Mouse (Mus musculus): ENCODE measurements around the gene Lrp3. TPM values are rescaled to one million over a fixed set of nuclear protein-coding genes. Genes with fewer than 3 reads are reported as not detected.

The Lrp3 gene
- polyA plus RNA-seq, 1 experiment from 2014 or later, result 7.7 TPM

GRCm38 (mm10) chr7:35230333-35230732 lies 15.0 kb upstream of the Lrp3 start:
- no peak overlapping the region for H3K4me2 ChIP-seq
- H3K9ac ChIP-seq, result no peak overlapping the region
- H3K27ac ChIP-seq, result no peak overlapping the region
- no peaks in the 10 kb centered on the region for H3K36me3 ChIP-seq
- no peak for ATAC-seq (ENCODE audit: borderline replicate concordance, extremely low read depth, low FRiP score, low TSS enrichment)
- 72% methylated on average over 3 of the region's 3 CpGs for WGBS
- H3K27me3 ChIP-seq, result no peaks in the 10 kb centered on the region
- no peaks in the 10 kb centered on the region for H3K4me1 ChIP-seq
- H3K4me3 ChIP-seq, result no peak overlapping the region
- no peaks in the 10 kb centered on the region for H3K9me3 ChIP-seq

GRCm38 (mm10) chr7:35220694-35221365 lies 5.5 kb upstream of the Lrp3 start:
- no peaks in the 10 kb centered on the region for H3K9me3 ChIP-seq
- WGBS, result 68% methylated on average over 9 of the region's 9 CpGs
- no peak for ATAC-seq (ENCODE audit: borderline replicate concordance, extremely low read depth, low FRiP score, low TSS enrichment)

GRCm38 (mm10) chr7:35215731-35216130 lies 433 bp upstream of the Lrp3 start:
- Histone ChIP-seq H3K27ac (no peak overlapping the region), H3K9ac (0 out of 2 replicates have a peak overlapping the region, but pooled peaks have one; percentile 4), H3K27me3 (peaks cover 8% of the 10 kb centered on the region; the same call in 1 of the 2 replicates), H3K4me1 (peaks cover 16% of the 10 kb centered on the region), H3K4me2 (peak overlapping the region; percentile 88), H3K4me3 (peak overlapping the region; percentile 62), H3K9me3 (no peaks in the 10 kb centered on the region), H3K36me3 (no peaks in the 10 kb centered on the region)
- no peak for ATAC-seq (ENCODE audit: borderline replicate concordance, extremely low read depth, low FRiP score, low TSS enrichment)
- WGBS, result 47% methylated on average over 5 of the region's 5 CpGs

More at GRCm38 (mm10) chr7:35220694-35221365, 5.5 kb upstream of the Lrp3 start:
- Histone ChIP-seq H3K4me2 (no peak overlapping the region), H3K4me1 (no peaks in the 10 kb centered on the region), H3K36me3 (no peaks in the 10 kb centered on the region), H3K27me3 (peaks cover 2% of the 10 kb centered on the region; the same call in 1 of the 2 replicates), H3K9ac (no peak overlapping the region), H3K4me3 (no peak overlapping the region), H3K27ac (no peak overlapping the region)

- 0% methylated on average over 35 of the region's 79 CpGs for WGBS
- peak overlapping the region; percentile 61 for H3K9ac ChIP-seq
- H3K4me1 ChIP-seq, result peaks cover 16% of the 10 kb centered on the region
- H3K4me2 ChIP-seq, result peak overlapping the region; percentile 88
- peaks cover 8% of the 10 kb centered on the region; the same call in 1 of the 2 replicates for H3K27me3 ChIP-seq
- peak; percentile 47; the same call in 1 of the 2 replicates for ATAC-seq (ENCODE audit: borderline replicate concordance, extremely low read depth, low FRiP score, low TSS enrichment)
- no peaks in the 10 kb centered on the region for H3K9me3 ChIP-seq
- H3K27ac ChIP-seq, result peak overlapping the region; percentile 44; the same call in 1 of the 2 replicates
- H3K4me3 ChIP-seq, result peak overlapping the region; percentile 62
- H3K36me3 ChIP-seq, result no peaks in the 10 kb centered on the region
Measured at GRCm38 (mm10) chr7:35214442-35215222, 666 bp downstream of the Lrp3 start.

GRCm38 (mm10) chr7:35211791-35212190 lies 3.5 kb downstream of the Lrp3 start:
- 87% methylated on average over 4 of the region's 4 CpGs for WGBS
- H3K4me2 ChIP-seq, result no peak overlapping the region
- H3K4me1 ChIP-seq, result peaks cover 16% of the 10 kb centered on the region
- H3K27me3 ChIP-seq, result peaks cover 8% of the 10 kb centered on the region; the same call in 1 of the 2 replicates
- ATAC-seq (ENCODE audit: borderline replicate concordance, extremely low read depth, low FRiP score, low TSS enrichment), result no peak
- H3K9ac ChIP-seq, result no peak overlapping the region
- H3K4me3 ChIP-seq, result no peak overlapping the region
- no peaks in the 10 kb centered on the region for H3K9me3 ChIP-seq
- H3K36me3 ChIP-seq, result no peaks in the 10 kb centered on the region
- no peak overlapping the region for H3K27ac ChIP-seq

- Histone ChIP-seq H3K27me3 (no peaks in the 10 kb centered on the region), H3K36me3 (peaks cover 16% of the 10 kb centered on the region; the same call in 1 of the 2 replicates), H3K9me3 (no peaks in the 10 kb centered on the region), H3K4me2 (no peak overlapping the region), H3K9ac (no peak overlapping the region), H3K4me3 (no peak overlapping the region), H3K4me1 (0 out of 2 replicates have a peak, but pooled peaks cover 3% of the 10 kb centered on the region), H3K27ac (no peak overlapping the region)
- ATAC-seq (ENCODE audit: borderline replicate concordance, extremely low read depth, low FRiP score, low TSS enrichment), result peak; percentile 43; the same call in 1 of the 2 replicates
Measured at GRCm38 (mm10) chr7:35199755-35200154, 15.5 kb downstream of the Lrp3 start.

GRCm38 (mm10) chr7:35198981-35199754 lies 16.1 kb downstream of the Lrp3 start:
- no peaks in the 10 kb centered on the region for H3K9me3 ChIP-seq
- no peak for ATAC-seq (ENCODE audit: borderline replicate concordance, extremely low read depth, low FRiP score, low TSS enrichment)
- H3K9ac ChIP-seq, result no peak overlapping the region
- WGBS, result 83% methylated on average over 12 of the region's 12 CpGs
- peaks cover 16% of the 10 kb centered on the region; the same call in 1 of the 2 replicates for H3K36me3 ChIP-seq
- H3K4me2 ChIP-seq, result no peak overlapping the region
- 0 out of 2 replicates have a peak, but pooled peaks cover 3% of the 10 kb centered on the region for H3K4me1 ChIP-seq
- no peak overlapping the region for H3K4me3 ChIP-seq
- no peaks in the 10 kb centered on the region for H3K27me3 ChIP-seq
- no peak overlapping the region for H3K27ac ChIP-seq

GRCm38 (mm10) chr7:35197022-35197421 lies 18.3 kb downstream of the Lrp3 start:
- 47% methylated on average over 2 of the region's 2 CpGs for WGBS
- H3K27me3 ChIP-seq, result no peaks in the 10 kb centered on the region
- H3K9ac ChIP-seq, result no peak overlapping the region
- 0 out of 2 replicates have a peak, but pooled peaks cover 3% of the 10 kb centered on the region for H3K4me1 ChIP-seq
- H3K27ac ChIP-seq, result no peak overlapping the region
- peak; percentile 32 for ATAC-seq (ENCODE audit: borderline replicate concordance, extremely low read depth, low FRiP score, low TSS enrichment)
- no peak overlapping the region for H3K4me2 ChIP-seq
- no peak overlapping the region for H3K4me3 ChIP-seq
- H3K9me3 ChIP-seq, result no peaks in the 10 kb centered on the region
- H3K36me3 ChIP-seq, result peaks cover 9% of the 10 kb centered on the region; the same call in 1 of the 2 replicates

GRCm38 (mm10) chr7:35191276-35191675 lies 24.0 kb downstream of the Lrp3 start:
- ATAC-seq (ENCODE audit: borderline replicate concordance, extremely low read depth, low FRiP score, low TSS enrichment), result no peak
- peaks cover 22% of the 10 kb centered on the region for H3K27me3 ChIP-seq
- H3K9ac ChIP-seq, result no peak overlapping the region
- H3K4me3 ChIP-seq, result no peak overlapping the region
- 34% methylated on average over 2 of the region's 2 CpGs for WGBS
- no peaks in the 10 kb centered on the region for H3K36me3 ChIP-seq
- H3K4me1 ChIP-seq, result 0 out of 2 replicates have a peak, but pooled peaks cover 1% of the 10 kb centered on the region
- H3K27ac ChIP-seq, result no peak overlapping the region
- H3K9me3 ChIP-seq, result no peaks in the 10 kb centered on the region
- no peak overlapping the region for H3K4me2 ChIP-seq

GRCm38 (mm10) chr7:35189699-35190098 lies 25.6 kb downstream of the Lrp3 start:
- H3K4me2 ChIP-seq, result no peak overlapping the region
- H3K9me3 ChIP-seq, result no peaks in the 10 kb centered on the region
- peaks cover 17% of the 10 kb centered on the region for H3K4me1 ChIP-seq
- ATAC-seq (ENCODE audit: borderline replicate concordance, extremely low read depth, low FRiP score, low TSS enrichment), result no peak
- no peak overlapping the region for H3K27ac ChIP-seq
- H3K4me3 ChIP-seq, result no peak overlapping the region
- H3K36me3 ChIP-seq, result no peaks in the 10 kb centered on the region
- H3K9ac ChIP-seq, result no peak overlapping the region
- 49% methylated on average over 5 of the region's 5 CpGs for WGBS
- H3K27me3 ChIP-seq, result peaks cover 38% of the 10 kb centered on the region

- peak within 1 kb of the TSS; percentile 63 for H3K4me2 ChIP-seq
- no peaks in the 10 kb centered on the region for H3K36me3 ChIP-seq
- peak within 1 kb of the TSS; percentile 34 for H3K4me3 ChIP-seq
- H3K27ac ChIP-seq, result no peak within 1 kb of the TSS
- H3K9ac ChIP-seq, result 0 out of 2 replicates have a peak within 1 kb of the TSS, but pooled peaks have one; percentile 2
- H3K27me3 ChIP-seq, result peaks cover 38% of the 10 kb centered on the region
- 2% methylated on average over 39 of the region's 43 CpGs for WGBS
- H3K4me1 ChIP-seq, result peaks cover 17% of the 10 kb centered on the region
- H3K9me3 ChIP-seq, result no peaks in the 10 kb centered on the region
- no peak; the same call in 1 of the 2 replicates for ATAC-seq (ENCODE audit: borderline replicate concordance, extremely low read depth, low FRiP score, low TSS enrichment)
Measured at GRCm38 (mm10) chr7:35185889-35186569, 29.3 kb downstream of the Lrp3 start, which contains the start of gene Slc7a10. TSS of gene Slc7a10 (plus strand) at chr7:35186385.

Data from lung, embryonic 15.5 days (tissue).